Mouse (Mus musculus) erythroblast, embryonic 14.5 days (primary cell): ENCODE results near the gene Sav1. TPM values are rescaled to one million over a fixed set of nuclear protein-coding genes. Genes with fewer than 3 reads are reported as not detected.

Experiments used
- H3K27me3 ChIP-seq: 2 replicates; pipeline ENCODE4 v1.6.1; 2012; ENCODE audit warnings: inconsistent platforms; ENCODE audit not compliant: control insufficient read depth
- H3K36me3 ChIP-seq: 2 replicates; pipeline ENCODE4 v1.6.1; 2012; ENCODE audit warnings: mild to moderate bottlenecking, inconsistent platforms; ENCODE audit not compliant: control insufficient read depth
- H3K4me1 ChIP-seq: 2 replicates; pipeline ENCODE4 v1.6.1; 2012; ENCODE audit warnings: inconsistent platforms; ENCODE audit not compliant: control insufficient read depth
- H3K4me3 ChIP-seq: replicated peaks from 2 replicates; pipeline ENCODE3; 2012; ENCODE audit warnings: moderate library complexity, mild to moderate bottlenecking, inconsistent platforms
- H3K9me3 ChIP-seq: 2 replicates; pipeline ENCODE4 v1.6.1; 2012; ENCODE audit warnings: low read length, inconsistent platforms, mixed read lengths; ENCODE audit not compliant: control insufficient read depth
- GATA1 ChIP-seq: IDR thresholded peaks from 2 replicates; pipeline ENCODE4 v1.6.1; 2012; ENCODE audit warnings: low read length, inconsistent platforms, mixed read lengths
- TAL1 ChIP-seq: IDR thresholded peaks from 3 replicates; pipeline ENCODE4 v1.6.1; 2012; ENCODE audit warnings: low read length, inconsistent platforms, mixed read lengths
- polyA plus RNA-seq: library from polyadenylated mRNA; stranded (reverse); fragments of >175 nt; gene quantifications from 2 replicates; pipeline ENCODE4 v1.2.3, GENCODE M21; 2012

The Sav1 gene
- polyA plus RNA-seq, 1 experiment, result 2.0 TPM

DNA sequence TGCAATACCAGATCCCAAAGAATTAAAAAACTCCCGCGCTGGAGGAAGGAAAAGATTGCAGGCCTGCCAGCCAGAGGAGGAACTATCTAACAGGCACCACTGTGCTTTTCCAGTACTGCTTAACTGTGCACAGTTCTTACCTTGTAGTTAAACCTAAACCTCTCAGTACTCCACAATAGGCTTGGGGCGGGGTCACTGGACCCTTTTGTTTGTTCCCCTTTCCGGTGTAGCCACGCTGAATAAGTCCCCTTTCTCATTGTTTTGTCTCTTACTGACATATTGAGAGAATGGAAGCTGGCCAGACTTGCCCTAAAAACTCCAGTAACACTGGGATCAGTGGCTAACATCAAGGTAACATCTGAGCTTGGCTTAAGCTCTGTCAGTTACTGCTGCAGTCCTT is 49.1 kb downstream of the Sav1 start:
- no peak overlapping the region for H3K4me3 ChIP-seq
- no peaks in the 10 kb centered on the region for H3K36me3 ChIP-seq
- H3K9me3 ChIP-seq, result peaks cover 4% of the 10 kb centered on the region; the same call in 1 of the 2 replicates
- no peaks in the 10 kb centered on the region for H3K27me3 ChIP-seq
- H3K4me1 ChIP-seq, result no peaks in the 10 kb centered on the region; the same call in 1 of the 2 replicates
- no peak for TF ChIP-seq GATA1
- no peak for TF ChIP-seq TAL1

GRCm38 (mm10) chr12:69926716-69927115 is 60.1 kb downstream of the Sav1 start:
- Histone ChIP-seq H3K4me1 (peaks cover 29% of the 10 kb centered on the region), H3K27me3 (no peaks in the 10 kb centered on the region), H3K36me3 (no peaks in the 10 kb centered on the region), H3K9me3 (no peaks in the 10 kb centered on the region), H3K4me3 (no peak overlapping the region)
- TF ChIP-seq GATA1 (no peak), TAL1 (no peak)

DNA sequence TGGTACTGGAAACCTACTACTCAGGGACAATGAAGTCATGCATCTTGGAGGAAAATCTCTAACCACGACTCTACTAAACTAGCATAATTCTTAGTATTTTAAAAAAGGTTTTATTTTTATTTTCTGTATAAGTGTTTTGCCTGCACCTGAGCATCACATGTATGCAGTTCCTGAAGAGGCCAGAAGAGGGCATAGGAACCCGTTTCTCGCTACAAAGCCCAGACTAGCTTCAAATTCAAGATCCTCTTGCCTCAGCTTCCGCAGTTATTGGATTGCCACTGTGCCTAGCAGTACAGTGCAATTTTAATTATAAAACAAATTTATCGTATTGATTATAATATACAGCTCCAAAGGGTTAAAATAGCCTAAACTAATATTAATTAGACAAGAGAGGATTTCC is 62.8 kb downstream of the Sav1 start:
- Histone ChIP-seq H3K36me3 (no peaks in the 10 kb centered on the region), H3K4me1 (peaks cover 27% of the 10 kb centered on the region), H3K9me3 (no peaks in the 10 kb centered on the region), H3K27me3 (no peaks in the 10 kb centered on the region), H3K4me3 (no peak overlapping the region)
- no peak for TF ChIP-seq TAL1
- no peak for TF ChIP-seq GATA1

- Histone ChIP-seq H3K36me3 (no peaks in the 10 kb centered on the region), H3K4me1 (peaks cover 27% of the 10 kb centered on the region), H3K27me3 (no peaks in the 10 kb centered on the region), H3K9me3 (no peaks in the 10 kb centered on the region), H3K4me3 (no peak overlapping the region)
- TF ChIP-seq GATA1 (no peak), TAL1 (no peak)
Measured at GRCm38 (mm10) chr12:69923603-69924002, 63.2 kb downstream of the Sav1 start.

GRCm38 (mm10) chr12:69923128-69923527 is 63.7 kb downstream of the Sav1 start:
- TF ChIP-seq TAL1 (no peak), GATA1 (no peak)
- H3K9me3 ChIP-seq, result no peaks in the 10 kb centered on the region
- no peaks in the 10 kb centered on the region for H3K36me3 ChIP-seq
- no peak overlapping the region for H3K4me3 ChIP-seq
- no peaks in the 10 kb centered on the region for H3K27me3 ChIP-seq
- H3K4me1 ChIP-seq, result peaks cover 27% of the 10 kb centered on the region

GRCm38 (mm10) chr12:69922099-69922498 is 64.7 kb downstream of the Sav1 start:
- H3K4me3 ChIP-seq, result no peak overlapping the region
- H3K4me1 ChIP-seq, result peaks cover 28% of the 10 kb centered on the region
- H3K27me3 ChIP-seq, result no peaks in the 10 kb centered on the region
- TF ChIP-seq GATA1 (no peak), TAL1 (no peak)
- H3K36me3 ChIP-seq, result no peaks in the 10 kb centered on the region
- H3K9me3 ChIP-seq, result no peaks in the 10 kb centered on the region

- Histone ChIP-seq H3K27me3 (no peaks in the 10 kb centered on the region), H3K4me3 (no peak overlapping the region), H3K4me1 (peaks cover 7% of the 10 kb centered on the region), H3K36me3 (no peaks in the 10 kb centered on the region), H3K9me3 (no peaks in the 10 kb centered on the region)
- 0 out of 2 replicates have a peak, but pooled peaks have one; percentile 13 for TF ChIP-seq GATA1
- TF ChIP-seq TAL1, result no peak
Measured at GRCm38 (mm10) chr12:69917870-69918269, 68.9 kb downstream of the Sav1 start.

Other genes with a start within 250 kb of the Sav1 start
- gene Cdkl1, start 195.7 kb downstream of the Sav1 start, polyA plus RNA-seq, result 0.08 and 0.10 TPM in 2 replicates
- gene Atl1, start 94.4 kb downstream of the Sav1 start, polyA plus RNA-seq, result 0.07 and 0.21 TPM in 2 replicates
- gene Map4k5, start 93.8 kb downstream of the Sav1 start, polyA plus RNA-seq, result 1.2 and 2.0 TPM in 2 replicates
- gene Nin, start 126.7 kb upstream of the Sav1 start, polyA plus RNA-seq, result 0.02 and 0.04 TPM in 2 replicates
- not detected in 2 replicates for gene Abhd12b, start 167.1 kb upstream of the Sav1 start, polyA plus RNA-seq
- 0.11 and 0.15 TPM in 2 replicates for gene Pygl, start 244.5 kb upstream of the Sav1 start, polyA plus RNA-seq